Mouse (Mus musculus): ENCODE data around the gene Guca2a.
"Not testable (repeated sequence)": the region's sequence is repeated elsewhere in the genome, so short reads cannot be mapped to it uniquely, and the experiment has no call there.

Guca2a gene

DNA sequence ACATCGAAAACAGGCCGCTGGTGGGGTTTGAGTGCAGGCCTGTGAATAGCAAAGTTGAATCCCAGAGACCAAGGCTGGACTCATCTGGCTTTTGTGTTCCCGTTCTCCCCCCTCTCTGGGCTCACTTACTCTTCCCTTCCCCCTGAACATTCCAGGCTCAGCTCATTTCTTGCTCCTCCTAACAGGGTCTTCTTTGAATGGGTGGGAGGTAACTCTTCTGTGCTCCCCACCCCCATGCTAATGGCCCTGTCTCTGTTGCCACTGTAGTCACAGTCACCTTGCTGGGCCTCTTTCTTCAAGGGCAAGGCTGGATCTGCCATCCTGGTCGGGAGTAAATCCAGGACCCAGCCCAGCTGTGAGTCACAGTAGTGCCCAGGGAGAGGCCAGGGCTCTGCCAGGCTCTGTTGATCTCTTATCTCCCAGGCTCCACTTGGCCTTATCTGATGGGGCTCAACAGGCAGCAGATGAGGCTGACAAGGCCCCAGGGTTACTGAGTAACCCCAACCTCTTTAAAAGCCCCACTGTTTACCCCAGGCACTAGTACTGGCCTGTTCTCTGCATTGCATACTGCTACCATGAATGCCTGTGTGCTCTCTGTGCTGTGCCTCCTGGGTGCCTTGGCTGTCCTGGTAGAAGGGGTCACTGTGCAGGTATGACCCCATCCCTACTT lies at the start of gene Guca2a:
Gene Guca2a, plus strand, starts transcription at position 529 of the 670 bp plus-strand sequence.
- DNase-seq (ENCODE audit: low spot score): no peak

DNA sequence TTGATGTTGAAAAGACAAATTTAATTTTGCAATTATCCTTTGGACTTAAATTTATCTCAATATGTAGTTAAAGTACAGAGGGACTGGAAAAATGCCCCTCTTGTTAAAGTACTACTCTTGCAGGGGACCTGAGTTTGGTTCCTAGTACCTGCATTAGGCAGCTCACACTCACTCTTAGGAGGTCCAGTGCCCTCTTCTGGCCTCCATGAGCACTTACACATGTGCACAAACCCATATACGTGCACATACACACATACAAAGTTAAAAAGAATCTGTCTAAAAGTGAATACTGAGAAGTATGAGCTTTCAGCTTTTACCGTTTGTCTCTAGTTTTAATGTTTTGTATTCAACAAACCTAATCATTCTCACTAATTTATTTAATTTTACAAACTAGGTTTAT lies 49.5 kb upstream of the Guca2a start:
- no peak for DNase-seq (ENCODE audit: low spot score)

DNA sequence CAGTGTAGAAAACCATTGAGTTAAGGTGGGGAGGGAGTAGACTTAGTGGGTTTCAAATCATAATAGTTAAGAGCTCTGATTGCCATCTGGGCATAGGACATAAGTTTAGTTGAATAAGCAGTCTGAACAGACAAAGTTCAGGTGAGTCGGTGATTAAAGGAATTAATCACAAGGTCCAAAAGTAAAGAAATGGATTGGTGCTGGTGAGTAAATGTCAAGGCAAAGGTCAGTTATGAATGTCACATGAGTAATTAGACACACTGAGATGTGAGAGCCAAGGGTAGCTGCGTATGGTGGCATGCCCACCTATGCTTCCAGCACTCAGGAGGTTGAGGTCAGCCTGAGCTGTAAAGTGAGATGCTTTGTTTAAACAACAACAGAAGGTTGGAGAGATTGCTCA lies 48.1 kb upstream of the Guca2a start:
- no peak for DNase-seq (ENCODE audit: low spot score)

DNA sequence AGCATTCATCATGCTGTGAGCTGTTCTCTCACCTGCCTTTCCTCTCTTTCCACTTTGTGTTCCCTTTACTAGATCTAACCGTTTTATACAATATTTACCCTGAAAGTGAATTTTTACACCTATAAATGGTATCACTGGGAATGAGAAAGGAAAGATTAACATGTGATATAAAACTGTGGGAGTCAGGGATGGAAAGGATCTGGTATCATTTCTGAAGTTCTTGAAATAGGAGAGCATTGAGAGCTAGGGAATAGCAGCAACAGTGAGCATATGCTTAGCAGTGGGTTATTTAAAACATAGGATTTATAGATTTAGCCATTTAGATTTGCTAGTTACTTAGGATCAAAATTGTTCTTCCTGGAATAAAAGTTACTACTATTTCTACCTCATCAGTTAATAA lies 47.5 kb upstream of the Guca2a start:
- no peak for DNase-seq (ENCODE audit: low spot score)

DNA sequence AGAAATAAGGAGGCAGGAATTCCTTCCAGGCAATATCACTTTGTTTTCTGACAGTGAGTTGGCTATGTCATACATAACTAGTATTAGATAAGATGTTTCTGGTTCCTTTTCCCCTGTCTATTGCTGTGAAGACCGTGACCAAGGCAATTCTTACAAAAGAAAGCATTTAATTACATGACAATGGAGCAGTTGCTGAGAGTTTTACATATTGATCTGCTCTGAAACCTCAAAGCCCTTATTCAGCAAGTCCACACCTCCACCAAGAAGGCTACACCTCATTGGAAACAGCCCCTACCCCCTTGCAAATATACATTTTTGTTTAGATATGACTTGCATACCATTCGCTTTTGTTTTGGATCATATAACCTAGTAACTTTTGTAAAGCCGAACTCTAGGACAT lies 45.0 kb upstream of the Guca2a start:
- DNase-seq (ENCODE audit: low spot score): no peak

DNA sequence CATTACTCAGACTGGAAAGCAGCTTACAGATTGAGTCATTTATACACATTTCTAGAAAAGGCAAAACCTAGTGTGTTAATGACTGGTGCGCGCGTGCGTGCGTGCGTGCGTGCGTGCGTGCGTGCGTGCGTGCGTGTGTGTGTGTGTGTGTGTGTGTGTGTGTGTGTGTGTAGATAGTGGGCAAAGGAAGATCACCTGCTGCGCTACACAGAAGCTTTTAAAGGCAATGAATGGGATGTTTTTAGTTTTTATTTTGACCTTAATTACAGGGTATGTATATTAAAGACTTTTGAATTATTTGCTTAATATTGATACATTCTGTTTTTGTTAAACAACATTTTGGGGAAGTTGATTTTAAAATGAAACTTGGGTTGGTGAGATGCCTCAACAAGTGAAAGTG lies 43.2 kb upstream of the Guca2a start:
- DNase-seq (ENCODE audit: low spot score): no peak

DNA sequence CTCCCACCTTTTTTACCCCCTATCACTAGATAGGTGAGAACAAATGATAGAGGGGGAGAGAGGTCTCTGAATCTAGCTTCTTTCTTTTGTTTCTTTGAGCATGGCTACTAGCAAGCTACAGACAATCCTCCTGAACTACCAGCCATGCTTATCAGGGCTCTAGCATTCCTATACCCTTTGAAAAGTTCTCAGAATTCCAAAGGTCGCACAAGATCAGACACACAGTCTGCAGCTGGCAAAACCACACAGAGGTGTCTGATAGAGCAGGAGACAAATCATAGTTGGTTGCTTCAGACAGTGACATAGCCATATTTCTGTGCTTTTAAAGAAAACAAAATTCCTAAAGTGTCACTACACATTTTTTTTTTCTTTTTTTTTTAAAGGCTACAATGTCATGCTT lies 37.9 kb upstream of the Guca2a start:
- no peak for DNase-seq (ENCODE audit: low spot score)

DNA sequence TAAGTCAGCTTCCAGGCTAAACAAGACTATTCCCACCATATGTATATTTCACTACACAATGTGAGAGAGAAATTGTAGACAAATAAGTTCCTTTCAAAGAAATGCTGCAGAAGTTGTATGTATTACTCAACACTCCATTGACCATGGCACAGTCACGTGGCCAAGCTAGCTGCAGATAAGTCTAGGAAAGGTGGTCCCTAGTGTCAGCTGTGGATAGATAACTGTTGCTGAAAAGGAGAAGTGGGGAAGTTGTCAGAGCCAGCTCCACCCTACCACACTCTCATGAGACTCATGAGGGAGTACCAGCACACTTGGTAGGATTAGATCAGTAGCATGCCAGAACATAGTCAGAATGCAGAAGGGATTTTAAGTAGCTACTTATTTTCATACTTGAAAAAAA lies 28.0 kb upstream of the Guca2a start:
- no peak for DNase-seq (ENCODE audit: low spot score)

DNA sequence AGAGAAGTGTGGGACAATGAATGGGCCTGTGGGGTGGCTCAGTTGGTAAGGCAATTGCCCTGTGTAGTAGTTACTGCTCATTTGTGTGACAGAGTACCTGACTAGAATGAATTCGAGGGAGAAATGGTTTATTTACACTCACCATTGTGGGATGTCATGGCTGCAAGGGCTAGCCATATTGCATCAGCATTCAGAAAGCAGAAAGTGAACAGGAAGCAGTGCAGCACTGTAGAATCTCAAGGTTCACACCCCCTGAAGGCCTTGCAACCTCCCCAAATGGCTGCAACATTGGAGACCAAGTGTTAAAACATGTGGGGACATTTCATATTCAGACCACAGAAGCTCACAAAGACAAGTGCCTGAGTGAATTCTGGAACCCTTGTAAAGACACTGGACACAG lies 23.4 kb upstream of the Guca2a start:
- DNase-seq (ENCODE audit: low spot score): no peak

DNA sequence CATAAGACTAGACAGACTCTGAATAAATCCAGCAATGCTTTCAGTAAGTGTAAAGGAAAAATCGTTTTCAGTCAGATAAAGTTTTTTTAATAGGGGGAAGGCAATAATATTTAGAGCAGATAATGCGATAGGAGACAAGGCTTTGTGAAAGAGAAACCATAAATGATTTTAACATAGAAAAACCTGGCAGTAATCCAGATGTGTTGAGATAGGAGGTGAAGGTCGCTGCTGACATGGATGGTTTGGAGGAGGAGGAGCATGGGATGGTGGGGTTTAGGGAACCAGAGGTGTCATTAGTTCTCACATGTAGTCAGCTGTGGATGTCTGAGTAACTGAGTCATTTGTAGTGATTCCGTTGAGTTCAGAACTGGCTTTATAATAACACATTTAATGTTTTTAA lies 22.8 kb upstream of the Guca2a start:
- DNase-seq (ENCODE audit: low spot score): no peak

DNA sequence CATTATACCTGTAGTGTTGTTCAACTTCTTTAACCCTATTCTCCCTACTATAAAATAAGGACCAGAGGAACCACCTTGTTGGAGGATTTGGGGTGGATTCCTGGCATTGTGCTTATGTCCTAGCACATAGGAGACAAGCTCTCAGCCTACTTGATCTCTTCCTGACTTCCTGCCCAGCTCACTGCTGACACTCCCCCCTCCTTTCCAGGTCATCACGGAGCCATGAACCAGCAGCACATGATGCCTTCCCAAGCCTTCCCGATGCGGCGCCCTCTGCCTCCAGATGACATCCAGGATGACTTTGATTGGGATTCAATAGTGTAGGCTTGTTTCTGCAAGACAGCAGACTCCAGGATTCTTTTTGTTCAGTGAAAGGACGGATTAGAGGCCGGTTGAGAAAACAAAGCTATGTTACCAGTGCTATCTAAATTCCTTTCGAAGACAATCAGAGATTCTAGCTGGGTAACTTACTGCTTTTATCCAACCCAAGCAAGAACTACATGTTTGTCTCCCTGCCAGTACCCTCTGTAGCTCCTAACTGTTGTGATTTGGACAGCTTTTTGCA lies 11.3 kb upstream of the Guca2a start:
- DNase-seq (ENCODE audit: low spot score): no peak

DNA sequence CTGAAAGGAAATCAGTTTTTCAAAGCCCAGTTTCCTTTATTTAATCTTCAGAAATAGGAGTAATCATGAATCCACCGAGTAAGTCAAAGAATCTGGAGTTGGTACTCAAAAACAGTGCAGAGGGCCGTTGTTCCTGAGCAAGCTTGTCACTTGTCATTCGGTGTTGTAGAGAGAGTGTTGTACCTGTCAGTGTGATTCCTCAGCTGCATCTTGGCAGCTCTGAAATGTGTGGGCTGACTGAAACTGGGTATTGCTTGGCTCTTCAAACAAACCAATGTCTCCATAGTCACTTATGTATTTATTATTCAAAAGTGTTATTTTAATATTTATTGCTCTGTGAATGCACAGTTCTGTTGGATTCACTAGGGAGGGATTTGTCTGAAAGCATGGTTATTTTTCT lies 10.6 kb upstream of the Guca2a start:
- no peak for DNase-seq (ENCODE audit: low spot score)

DNA sequence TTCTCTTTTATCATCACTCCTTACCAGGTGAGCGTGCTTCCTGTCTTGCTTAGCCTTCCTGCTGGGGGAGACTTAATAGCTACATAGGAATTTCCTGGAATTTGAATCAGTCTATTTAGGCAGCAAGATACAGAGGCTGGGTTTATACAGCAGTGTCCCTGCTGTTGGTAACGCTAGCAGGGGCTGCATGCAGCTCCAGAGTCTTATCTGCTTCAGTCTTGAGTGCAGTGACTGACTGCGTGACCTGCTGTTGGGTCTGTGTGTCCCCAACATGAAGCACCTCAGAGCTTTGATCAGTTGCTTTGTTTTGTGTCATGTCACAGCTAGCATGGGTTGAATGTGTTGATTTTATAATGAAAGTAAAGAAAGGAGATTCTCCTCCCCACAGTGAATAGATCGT lies 10.2 kb upstream of the Guca2a start:
- DNase-seq (ENCODE audit: low spot score): no peak

DNA sequence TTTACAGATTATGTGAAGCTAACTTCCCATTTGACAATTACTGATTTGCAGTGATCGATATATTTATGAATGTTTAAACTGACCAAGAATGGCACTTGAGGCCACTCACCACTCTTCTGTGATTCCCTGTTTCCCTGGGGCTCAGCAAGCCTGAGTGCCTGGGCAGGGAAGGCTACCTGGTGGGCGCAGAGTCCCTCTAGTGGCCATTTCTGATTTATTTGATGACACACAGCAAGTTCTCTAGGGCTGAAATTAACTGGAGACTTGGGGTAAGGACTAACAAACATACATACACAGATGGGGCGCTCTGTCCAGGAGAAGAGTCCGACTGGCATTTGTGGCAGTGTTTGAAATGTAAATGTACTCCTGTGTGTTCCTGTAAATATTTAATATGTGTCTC lies 9.1 kb upstream of the Guca2a start:
- not testable (repeated sequence) for DNase-seq (ENCODE audit: low spot score)

DNA sequence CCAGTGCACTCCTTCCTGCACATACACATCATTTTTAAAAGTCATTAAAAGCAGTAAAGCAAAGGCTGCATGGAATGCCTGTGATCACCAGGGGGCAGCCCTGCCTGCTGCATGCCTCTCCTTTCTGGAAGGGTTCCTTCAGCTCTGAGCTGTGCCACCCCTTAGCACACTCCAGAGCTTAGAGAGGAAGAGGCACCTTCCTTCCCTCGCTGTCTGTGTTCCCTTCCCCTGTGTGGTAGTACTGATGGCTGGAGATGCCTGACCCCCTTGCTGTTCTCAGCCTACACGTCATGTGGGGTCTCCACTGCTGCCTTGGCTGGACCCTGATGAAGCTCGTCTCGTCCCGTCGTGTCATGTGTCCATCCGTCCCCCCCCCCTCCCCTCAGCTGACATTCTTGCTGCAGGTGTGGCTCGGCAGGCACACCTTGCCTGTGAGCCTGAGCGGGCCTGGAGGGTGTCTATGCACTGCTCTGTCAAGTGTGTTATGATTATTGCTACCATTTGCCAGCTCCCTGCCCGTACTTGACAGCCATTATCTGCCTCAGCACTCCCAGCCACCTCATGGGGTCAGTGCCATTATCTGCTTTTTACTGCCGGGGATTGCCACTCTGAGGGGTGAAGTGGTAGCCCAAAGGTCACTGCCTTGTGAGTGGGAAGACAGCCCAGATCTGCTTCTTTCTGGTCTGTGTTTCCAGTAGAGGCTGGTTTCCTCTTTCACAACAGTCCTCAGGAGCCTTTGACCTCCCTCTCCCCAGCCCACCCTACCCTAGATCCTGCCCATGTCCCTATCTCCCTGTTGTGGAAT lies 6.2 kb upstream of the Guca2a start:
- no peak for DNase-seq (ENCODE audit: low spot score)

DNA sequence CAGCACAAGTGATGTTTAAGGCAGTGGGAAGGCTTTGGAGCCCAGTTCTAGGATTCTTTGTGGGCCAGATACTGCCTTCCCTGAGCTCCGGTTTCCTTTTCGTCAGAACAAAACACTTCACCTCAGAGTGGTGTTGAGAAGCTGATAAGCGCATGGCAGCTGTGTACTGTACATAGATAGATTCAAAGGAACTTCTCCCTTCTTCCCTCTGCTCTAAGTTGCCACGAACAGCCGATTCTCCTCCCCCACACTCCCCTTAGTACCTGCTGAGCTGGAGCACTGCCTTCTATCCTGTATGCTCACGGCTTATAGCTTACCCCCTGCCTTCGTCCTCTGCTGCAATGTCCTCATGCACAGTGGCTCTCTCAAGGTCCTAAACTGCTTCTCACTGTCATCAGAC lies 4.8 kb upstream of the Guca2a start:
- no peak for DNase-seq (ENCODE audit: low spot score)

DNA sequence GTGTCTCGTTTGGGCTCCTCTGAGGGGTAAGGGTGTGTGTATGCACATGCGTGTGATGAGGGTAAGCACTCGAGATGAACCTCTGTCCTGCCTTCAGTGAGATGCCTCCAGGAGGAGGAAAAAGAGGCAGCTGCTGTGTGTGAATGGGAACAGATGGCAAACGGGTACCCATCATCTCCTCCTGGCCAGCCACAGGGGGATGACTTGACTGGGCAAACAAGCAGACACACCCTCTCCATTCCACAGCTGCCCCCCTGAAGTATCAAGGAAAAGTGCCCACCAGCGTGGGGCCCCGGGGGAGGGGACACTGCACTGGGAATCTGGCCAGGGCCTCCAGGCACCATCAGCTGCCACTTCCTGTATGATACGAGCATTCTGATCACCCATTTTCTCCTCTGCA lies 4.2 kb upstream of the Guca2a start:
- no peak for DNase-seq (ENCODE audit: low spot score)

DNA sequence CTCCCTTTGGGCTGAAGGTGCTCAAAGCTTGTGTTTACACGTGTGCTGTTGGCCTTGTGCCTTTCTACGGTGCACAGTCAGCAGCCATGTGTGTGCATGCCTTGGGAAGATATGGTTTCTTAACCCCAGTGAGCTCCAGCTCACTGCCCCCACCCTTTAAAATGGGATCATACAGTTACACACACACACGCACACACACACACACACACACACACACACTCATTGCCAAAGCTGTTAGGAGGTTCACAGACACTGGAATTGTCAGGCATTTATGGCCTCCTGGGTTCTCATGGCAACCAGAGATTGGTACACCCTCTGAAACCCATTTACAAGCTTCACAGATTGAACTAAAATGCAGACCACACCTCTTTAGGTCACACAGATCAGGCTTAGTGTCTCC lies 3.6 kb upstream of the Guca2a start:
- no peak for DNase-seq (ENCODE audit: low spot score)

DNA sequence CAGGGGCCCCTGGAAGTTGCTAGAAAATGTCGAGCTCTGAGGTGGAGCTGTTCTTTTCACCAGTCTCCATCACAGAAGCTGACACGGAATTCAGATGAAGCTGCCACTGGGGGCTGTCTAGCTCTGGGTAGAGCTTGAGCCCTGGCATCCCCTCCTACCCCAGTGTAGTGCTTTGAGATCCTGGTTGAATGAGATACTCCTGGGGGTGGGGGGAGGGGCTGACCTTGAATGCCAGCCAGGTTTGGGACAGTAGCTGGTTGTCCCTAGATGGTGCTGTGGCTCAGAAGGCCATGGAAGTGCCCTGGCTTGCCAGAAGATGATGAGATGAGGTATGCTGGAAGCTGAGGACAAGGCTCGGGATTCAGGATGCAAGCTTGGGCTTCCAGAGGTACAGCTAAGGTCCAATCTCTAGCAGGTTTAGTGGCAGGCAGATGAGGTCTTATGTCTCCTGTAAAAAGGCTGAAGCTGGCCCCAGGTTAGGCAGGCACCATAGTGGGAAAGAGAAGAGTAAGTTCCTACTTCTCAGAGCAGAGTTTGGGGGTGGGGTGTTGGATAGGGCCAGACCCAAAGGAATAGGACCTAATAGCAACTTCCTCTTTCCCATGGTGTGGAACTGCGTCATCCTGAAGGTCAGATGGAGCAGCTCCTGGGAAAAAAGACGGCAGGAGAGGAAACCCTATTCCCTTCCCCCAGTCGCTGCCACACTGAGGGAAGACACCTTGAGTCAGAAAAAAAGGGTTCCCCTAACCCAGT lies 2.4 kb upstream of the Guca2a start:
- no peak for DNase-seq (ENCODE audit: low spot score)

DNA sequence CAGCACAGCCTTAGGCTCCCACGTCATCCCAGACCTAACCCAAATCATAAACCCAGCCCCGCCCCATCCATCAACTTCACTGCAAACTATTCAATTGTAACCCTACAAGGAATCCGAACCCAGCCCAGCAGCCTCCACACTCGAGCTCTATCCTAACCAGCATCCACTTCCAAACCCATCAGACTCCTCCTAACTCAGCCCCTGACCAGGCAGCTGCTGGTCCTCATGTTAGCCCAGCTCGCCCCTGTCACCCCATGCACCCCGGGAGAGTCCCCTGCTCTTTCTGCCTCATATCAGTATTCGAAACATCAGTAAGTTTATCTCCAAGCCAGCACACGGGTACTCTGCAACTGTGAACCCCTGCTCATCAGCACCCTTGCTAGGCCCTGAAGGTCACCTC lies 1.8 kb upstream of the Guca2a start:
- DNase-seq (ENCODE audit: low spot score): no peak

DNA sequence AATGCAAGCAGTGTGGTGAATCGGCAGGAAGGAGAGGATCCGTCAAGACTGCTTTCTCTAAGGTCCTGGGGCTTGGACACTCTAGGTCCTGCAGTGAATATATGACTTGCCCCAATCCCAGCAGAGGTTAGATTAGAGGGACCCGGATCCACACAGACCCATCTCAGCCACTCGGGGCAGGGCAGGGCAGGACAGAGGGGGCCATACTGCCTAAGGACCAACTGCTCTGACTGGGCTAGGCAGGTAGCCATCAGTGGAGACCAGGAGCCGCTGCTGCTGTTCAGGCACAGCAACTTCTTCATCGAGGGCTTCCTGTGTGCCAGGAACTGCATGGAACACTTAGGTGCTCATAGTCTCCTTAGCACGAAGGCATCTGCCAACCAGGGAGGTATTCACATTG lies 773 bp upstream of the Guca2a start:
- no peak for DNase-seq (ENCODE audit: low spot score)

DNA sequence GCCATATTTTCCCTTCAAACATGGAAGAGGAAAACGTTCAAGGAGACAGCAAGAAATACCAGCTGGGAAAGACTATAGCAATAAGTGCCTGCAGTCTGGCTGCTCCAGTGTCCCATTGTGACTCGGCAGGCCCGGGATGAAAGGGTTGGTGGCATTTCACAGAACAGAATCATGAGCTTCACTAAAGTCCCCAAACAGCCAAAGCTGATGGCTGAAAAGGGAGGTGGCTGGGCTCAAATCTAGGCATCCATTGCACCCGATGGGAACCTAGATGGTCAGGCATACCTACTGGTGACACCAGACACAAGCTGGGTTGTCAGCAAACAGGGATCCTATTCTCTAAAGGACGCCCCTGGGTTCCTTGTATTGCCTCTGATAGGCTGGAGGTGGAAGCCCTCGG lies 442 bp downstream of the Guca2a start:
- no peak for DNase-seq (ENCODE audit: low spot score)

DNA sequence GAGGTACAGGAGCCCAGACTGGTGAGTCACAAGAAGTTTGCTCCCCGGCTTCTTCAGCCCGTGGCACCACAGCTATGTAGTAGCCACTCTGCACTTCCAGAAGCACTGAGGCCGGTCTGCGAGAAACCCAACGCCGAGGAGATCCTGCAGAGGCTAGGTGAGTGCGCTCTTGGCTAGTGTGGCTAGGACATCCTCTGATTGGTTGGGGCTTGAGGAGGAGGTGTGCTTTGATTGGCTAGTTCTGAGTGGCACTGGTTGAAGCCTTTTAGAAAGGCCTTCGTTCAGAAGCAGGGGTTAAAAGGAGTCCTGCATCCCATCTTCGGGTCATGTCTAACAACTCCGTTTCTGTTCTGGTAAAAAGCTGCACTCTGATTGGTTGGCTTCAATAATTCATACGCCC lies 1.2 kb downstream of the Guca2a start:
- DNase-seq (ENCODE audit: low spot score): no peak
